Mouse (Mus musculus) embryonic facial prominence, embryonic 11.5 days (tissue): ENCODE results near the gene Ggta1. TPM values are rescaled to one million over a fixed set of nuclear protein-coding genes. Genes with fewer than 3 reads are reported as not detected.

Experiments used
- ATAC-seq: fragments of 200-750 bp; cut with Nextera tagmentation; replicated peaks from 2 replicates; pipeline ENCODE4 v1.8.0; 2017; ENCODE audit warnings: low read depth; ENCODE audit not compliant: insufficient number of reproducible peaks, low FRiP score, low TSS enrichment
- DNase-seq: peaks from one replicate; pipeline ENCODE4 v3.0.0-alpha.2; 2015; ENCODE audit warnings: low spot score
- H3K27ac ChIP-seq: fragments of 300-500 bp; sonication (generic); replicated peaks from 2 replicates; pipeline ENCODE4 v1.5.1; 2014; ENCODE audit warnings: mild to moderate bottlenecking, low read depth, low read length, control low read depth
- H3K27me3 ChIP-seq: fragments of 300-500 bp; sonication (generic); 2 replicates; pipeline ENCODE4 v1.6.1; 2014; ENCODE audit warnings: mild to moderate bottlenecking, low read length, moderate library complexity, mixed read lengths; ENCODE audit not compliant: control insufficient read depth, insufficient read depth
- H3K36me3 ChIP-seq: fragments of 300-500 bp; sonication (generic); replicated peaks from 2 replicates; pipeline ENCODE4 v1.6.1; 2014; ENCODE audit warnings: low read depth, mild to moderate bottlenecking, low read length, moderate library complexity, mixed read lengths; ENCODE audit not compliant: control insufficient read depth, insufficient read depth
- H3K4me1 ChIP-seq: fragments of 300-500 bp; sonication (generic); 2 replicates; pipeline ENCODE4 v1.6.1; 2014; ENCODE audit warnings: low read length, mixed read lengths; ENCODE audit not compliant: control insufficient read depth, insufficient read depth
- H3K4me2 ChIP-seq: fragments of 300-500 bp; sonication (generic); 2 replicates; pipeline ENCODE4 v1.6.1; 2014; ENCODE audit warnings: low read depth, mild to moderate bottlenecking, control low read depth, low read length, moderate library complexity
- H3K4me3 ChIP-seq: fragments of 300-500 bp; sonication (generic); 2 replicates; pipeline ENCODE4 v1.5.1; 2014; ENCODE audit warnings: low read depth, low read length, control low read depth
- H3K9ac ChIP-seq: fragments of 300-500 bp; sonication (generic); replicated peaks from 2 replicates; pipeline ENCODE4 v1.6.1; 2014; ENCODE audit warnings: mild to moderate bottlenecking, control low read depth, low read length
- H3K9me3 ChIP-seq: fragments of 300-500 bp; sonication (generic); replicated peaks from 2 replicates; pipeline ENCODE4 v1.6.1; 2016; ENCODE audit warnings: mild to moderate bottlenecking, low read length, inconsistent platforms, mixed read lengths; ENCODE audit not compliant: control insufficient read depth
- WGBS: fragments of 180-500 bp; shearing (Covaris S2); extraction: QIAGEN DNeasy Blood & Tissue Kit; methylation state at CpG from one replicate; pipeline ENCODE4 v1.1.7; 2014; 5-methylcytosine and 5-hydroxymethylcytosine counted together
- polyA plus RNA-seq: library from polyadenylated mRNA; unstranded; fragments of >200 nt; fragmentation: Nextera tagmentation; extraction: Ambion mirVana; gene quantifications from 2 replicates; pipeline ENCODE4 v1.2.1, GENCODE M21; 2014

The Ggta1 gene
- polyA plus RNA-seq, 1 experiment from 2014 or later = 7.9 TPM

- 78% methylated on average over 2 of the region's 2 CpGs for WGBS
- H3K4me1 ChIP-seq = no peaks in the 10 kb centered on the region
- H3K4me3 ChIP-seq = no peak overlapping the region
- H3K27ac ChIP-seq = no peak overlapping the region
- H3K27me3 ChIP-seq = no peaks in the 10 kb centered on the region
- H3K36me3 ChIP-seq = no peaks in the 10 kb centered on the region
- ATAC-seq (no peak), DNase-seq (no peak)
- no peak overlapping the region for H3K9ac ChIP-seq
- no peak overlapping the region for H3K4me2 ChIP-seq
- no peaks in the 10 kb centered on the region for H3K9me3 ChIP-seq
Observed at GRCm38 (mm10) chr2:35412246-35412645, 50.8 kb downstream of the Ggta1 start.

- no peak overlapping the region for H3K9ac ChIP-seq
Observed at GRCm38 (mm10) chr2:35411640-35412190, 51.3 kb downstream of the Ggta1 start.

GRCm38 (mm10) chr2:35409466-35409865, 53.6 kb downstream of the Ggta1 start:
- H3K4me3 ChIP-seq = no peak overlapping the region
- no peaks in the 10 kb centered on the region for H3K4me1 ChIP-seq
- ATAC-seq (no peak), DNase-seq (no peak)
- 91% methylated on average over 6 of the region's 6 CpGs for WGBS
- H3K4me2 ChIP-seq = no peak overlapping the region
- H3K9ac ChIP-seq = no peak overlapping the region
- no peaks in the 10 kb centered on the region for H3K9me3 ChIP-seq
- H3K36me3 ChIP-seq = no peaks in the 10 kb centered on the region
- H3K27me3 ChIP-seq = no peaks in the 10 kb centered on the region
- H3K27ac ChIP-seq = no peak overlapping the region

More at GRCm38 (mm10) chr2:35411640-35412190, 51.3 kb downstream of the Ggta1 start:
- no peaks in the 10 kb centered on the region for H3K27me3 ChIP-seq
- H3K9me3 ChIP-seq = no peaks in the 10 kb centered on the region
- DNase-seq = no peak
- H3K27ac ChIP-seq = no peak overlapping the region
- 73% methylated on average over 10 of the region's 10 CpGs for WGBS
- H3K4me3 ChIP-seq = no peak overlapping the region
- H3K36me3 ChIP-seq = no peaks in the 10 kb centered on the region
- ATAC-seq = no peak
- no peaks in the 10 kb centered on the region for H3K4me1 ChIP-seq
- no peak overlapping the region for H3K4me2 ChIP-seq

GRCm38 (mm10) chr2:35408409-35409110, 54.5 kb downstream of the Ggta1 start:
- H3K9me3 ChIP-seq = no peaks in the 10 kb centered on the region
- no peaks in the 10 kb centered on the region for H3K4me1 ChIP-seq
- H3K4me2 ChIP-seq = no peak overlapping the region
- no peak for DNase-seq
- no peak overlapping the region for H3K9ac ChIP-seq
- 77% methylated on average over 5 of the region's 5 CpGs for WGBS
- no peak overlapping the region for H3K27ac ChIP-seq
- no peaks in the 10 kb centered on the region for H3K27me3 ChIP-seq
- no peak overlapping the region for H3K4me3 ChIP-seq
- H3K36me3 ChIP-seq = no peaks in the 10 kb centered on the region
- ATAC-seq = no peak

- Histone ChIP-seq H3K27me3 (no peaks in the 10 kb centered on the region), H3K4me2 (no peak overlapping the region), H3K4me3 (no peak overlapping the region), H3K36me3 (no peaks in the 10 kb centered on the region), H3K4me1 (no peaks in the 10 kb centered on the region), H3K27ac (no peak overlapping the region), H3K9ac (no peak overlapping the region), H3K9me3 (no peaks in the 10 kb centered on the region)
- DNase-seq (no peak), ATAC-seq (no peak)
- 85% methylated on average over 7 of the region's 7 CpGs for WGBS
Observed at GRCm38 (mm10) chr2:35407878-35408277, 55.2 kb downstream of the Ggta1 start.

- ATAC-seq = no peak
- no peak for DNase-seq
- Histone ChIP-seq H3K27me3 (no peaks in the 10 kb centered on the region), H3K9ac (no peak overlapping the region), H3K9me3 (no peaks in the 10 kb centered on the region), H3K4me3 (no peak overlapping the region), H3K36me3 (no peaks in the 10 kb centered on the region), H3K27ac (no peak overlapping the region), H3K4me2 (no peak overlapping the region), H3K4me1 (no peaks in the 10 kb centered on the region)
- whole genome bisulfite sequencing = 84% methylated on average over 6 of the region's 6 CpGs
Observed at GRCm38 (mm10) chr2:35407266-35407665, 55.8 kb downstream of the Ggta1 start.

GRCm38 (mm10) chr2:35406611-35407010, 56.4 kb downstream of the Ggta1 start:
- DNase-seq (no peak), ATAC-seq (no peak)
- no peak overlapping the region for H3K4me3 ChIP-seq
- no peaks in the 10 kb centered on the region for H3K4me1 ChIP-seq
- H3K27me3 ChIP-seq = no peaks in the 10 kb centered on the region
- H3K9ac ChIP-seq = no peak overlapping the region
- H3K4me2 ChIP-seq = no peak overlapping the region
- WGBS = 86% methylated on average over 1 of the region's 1 CpGs
- no peaks in the 10 kb centered on the region for H3K9me3 ChIP-seq
- H3K27ac ChIP-seq = no peak overlapping the region
- H3K36me3 ChIP-seq = no peaks in the 10 kb centered on the region

GRCm38 (mm10) chr2:35402391-35402790, 60.6 kb downstream of the Ggta1 start:
- Histone ChIP-seq H3K9me3 (no peaks in the 10 kb centered on the region), H3K9ac (no peak overlapping the region), H3K27me3 (no peaks in the 10 kb centered on the region), H3K4me2 (no peak overlapping the region), H3K4me3 (no peak overlapping the region), H3K36me3 (no peaks in the 10 kb centered on the region), H3K27ac (no peak overlapping the region), H3K4me1 (no peaks in the 10 kb centered on the region)
- whole genome bisulfite sequencing = 91% methylated on average over 16 of the region's 16 CpGs
- DNase-seq (no peak), ATAC-seq (no peak)
